Mouse (Mus musculus) adipocyte (in vitro differentiated cells): Measurements from ENCODE around the gene Prpf6.

Experiments used
- DNase-seq: peaks from one replicate; pipeline ENCODE4 v3.0.0-alpha.2; 2016; ENCODE audit warnings: low spot score

Prpf6 gene

DNA sequence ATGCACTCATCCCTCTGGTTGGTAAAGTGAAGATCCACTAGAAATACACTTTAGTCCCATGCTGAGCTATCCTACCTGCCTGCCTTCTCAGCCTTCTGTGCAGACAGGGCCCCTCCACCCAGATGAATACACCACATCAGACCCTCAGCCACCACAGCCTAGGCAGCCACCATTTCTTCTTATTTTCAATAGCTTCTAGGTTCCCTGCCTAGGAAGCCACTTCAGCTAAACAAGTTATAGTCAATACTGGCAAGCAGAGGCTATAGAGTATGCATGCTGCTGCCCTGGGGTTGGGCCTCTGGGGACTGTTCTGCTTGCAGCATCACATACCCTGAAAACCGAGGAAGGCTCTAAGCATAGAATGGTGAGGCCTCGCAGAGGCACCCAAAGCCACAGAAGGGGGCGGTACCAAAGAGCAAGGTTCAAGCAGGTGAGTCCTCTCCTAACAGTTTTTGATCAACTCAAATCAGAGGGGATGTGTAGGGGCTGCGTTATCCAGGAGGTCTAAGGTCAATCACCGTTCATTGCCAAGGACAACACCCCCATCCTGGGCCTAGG lies at the start of gene Prpf6:
Gene Prpf6 (plus strand): TSS at position 341 of the 558 bp plus-strand sequence.
- no peak for DNase-seq

DNA sequence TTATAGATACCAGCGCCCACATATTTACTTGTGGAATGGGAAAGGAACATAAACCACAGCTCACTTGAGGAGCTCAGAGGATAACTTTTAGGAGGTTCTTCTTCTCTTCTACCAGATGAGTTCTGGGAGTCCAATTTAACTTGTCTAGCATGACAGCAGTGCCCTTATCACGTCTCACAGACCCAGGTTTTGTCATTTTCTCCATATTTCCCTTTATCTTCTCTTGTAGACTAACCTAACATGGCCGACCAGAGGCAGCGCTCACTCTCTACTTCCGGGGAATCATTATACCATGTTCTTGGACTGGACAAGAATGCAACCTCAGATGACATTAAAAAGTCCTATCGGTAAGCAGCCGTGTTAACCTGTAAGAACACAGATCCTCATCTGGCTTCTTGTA lies 45.5 kb upstream of the Prpf6 start:
- no peak for DNase-seq

DNA sequence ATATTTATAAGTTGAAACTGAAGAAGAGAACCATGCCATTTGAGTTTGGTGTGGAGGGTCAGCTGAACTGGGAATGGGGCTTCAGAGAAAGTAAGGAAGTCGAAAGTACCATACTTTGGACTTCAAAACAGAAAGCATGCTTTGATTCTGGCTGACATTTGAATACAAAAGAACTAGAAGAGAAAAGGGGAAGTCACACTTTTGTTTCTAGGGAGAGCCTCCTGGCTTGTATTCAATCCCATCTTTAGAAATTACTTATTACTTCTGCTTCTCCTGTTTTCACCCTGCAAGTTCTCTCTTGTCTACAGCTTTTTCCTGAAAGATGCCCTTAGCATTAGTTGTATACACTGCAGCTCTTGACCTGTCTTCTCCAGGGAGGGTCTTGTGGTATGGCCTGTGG lies 43.4 kb upstream of the Prpf6 start:
- no peak for DNase-seq

DNA sequence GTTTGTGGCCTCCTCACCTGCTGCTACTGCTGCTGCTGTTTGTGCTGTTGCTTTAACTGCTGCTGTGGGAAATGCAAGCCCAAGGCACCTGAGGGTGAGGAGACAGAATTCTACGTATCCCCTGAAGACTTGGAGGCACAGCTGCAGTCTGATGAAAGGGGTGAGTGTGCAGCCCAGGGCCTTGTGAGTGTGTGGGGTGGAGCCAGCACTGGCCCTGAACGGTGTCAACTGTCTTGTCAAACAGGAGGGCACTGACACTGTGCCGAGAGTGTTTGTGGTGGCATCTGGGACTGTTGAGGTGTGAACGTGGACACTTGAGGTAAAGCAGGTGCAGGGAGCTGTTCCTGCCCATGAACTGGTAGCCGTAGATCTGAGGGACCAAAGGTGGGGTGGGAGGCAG lies 43.0 kb upstream of the Prpf6 start:
- DNase-seq: no peak

DNA sequence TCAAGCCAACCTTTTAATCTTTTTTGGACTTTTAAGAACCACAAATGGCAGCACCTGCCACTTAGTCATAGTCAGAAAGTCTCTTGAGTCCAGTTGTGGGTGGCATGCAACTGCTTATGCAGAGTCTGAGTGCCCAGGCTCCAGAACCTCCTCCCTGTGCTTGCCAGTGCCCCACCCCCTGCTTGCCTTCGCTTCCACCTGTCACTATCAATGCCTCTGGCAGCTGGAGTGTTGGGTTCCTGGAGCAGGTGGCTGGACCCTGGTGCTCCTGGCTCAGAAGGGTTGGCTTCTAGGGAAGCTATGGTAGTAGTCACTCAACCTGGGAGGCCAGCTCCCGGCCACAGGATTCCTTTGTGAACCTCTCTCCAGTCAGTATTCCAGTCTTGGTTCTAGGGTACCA lies 41.4 kb upstream of the Prpf6 start:
- no peak for DNase-seq

DNA sequence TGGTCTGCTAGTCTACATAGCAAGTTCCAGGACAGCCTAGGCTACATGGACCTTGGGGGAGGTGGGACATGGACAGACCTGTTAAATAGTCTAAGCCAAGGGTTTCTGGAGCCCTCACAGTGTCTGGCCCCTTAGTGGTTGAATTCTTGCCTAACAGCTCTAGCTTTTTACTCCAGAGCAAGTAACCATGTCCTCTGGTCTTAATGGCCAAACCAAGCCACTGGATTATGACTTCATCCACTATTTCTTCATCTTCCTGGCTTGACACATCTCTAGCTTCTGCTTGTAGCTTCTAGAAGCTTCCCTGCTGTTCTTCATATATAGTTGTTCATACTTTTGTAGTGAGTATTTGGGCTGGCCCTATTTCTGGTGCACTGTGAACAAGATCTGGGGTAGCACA lies 37.9 kb upstream of the Prpf6 start:
- DNase-seq: peak; percentile 60

DNA sequence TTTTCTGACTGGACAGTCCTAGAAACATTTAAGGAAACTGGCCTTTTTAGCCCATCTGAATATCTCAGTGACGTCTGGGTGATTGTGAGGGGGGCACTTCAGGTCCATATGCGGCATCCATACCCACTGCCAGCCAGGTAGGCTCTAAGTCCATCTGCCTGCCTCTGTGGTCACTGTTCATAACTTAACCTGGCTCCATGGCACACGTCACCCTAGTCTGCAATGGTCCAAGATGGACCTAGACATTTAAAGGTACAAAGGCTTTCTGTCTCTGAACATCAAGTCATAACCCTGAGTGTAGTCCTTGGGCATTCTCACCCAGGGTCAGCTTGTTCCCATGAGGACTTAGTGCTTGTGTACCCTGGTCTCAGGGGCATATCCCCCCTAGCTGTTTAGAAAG lies 24.3 kb upstream of the Prpf6 start:
- DNase-seq: no peak

DNA sequence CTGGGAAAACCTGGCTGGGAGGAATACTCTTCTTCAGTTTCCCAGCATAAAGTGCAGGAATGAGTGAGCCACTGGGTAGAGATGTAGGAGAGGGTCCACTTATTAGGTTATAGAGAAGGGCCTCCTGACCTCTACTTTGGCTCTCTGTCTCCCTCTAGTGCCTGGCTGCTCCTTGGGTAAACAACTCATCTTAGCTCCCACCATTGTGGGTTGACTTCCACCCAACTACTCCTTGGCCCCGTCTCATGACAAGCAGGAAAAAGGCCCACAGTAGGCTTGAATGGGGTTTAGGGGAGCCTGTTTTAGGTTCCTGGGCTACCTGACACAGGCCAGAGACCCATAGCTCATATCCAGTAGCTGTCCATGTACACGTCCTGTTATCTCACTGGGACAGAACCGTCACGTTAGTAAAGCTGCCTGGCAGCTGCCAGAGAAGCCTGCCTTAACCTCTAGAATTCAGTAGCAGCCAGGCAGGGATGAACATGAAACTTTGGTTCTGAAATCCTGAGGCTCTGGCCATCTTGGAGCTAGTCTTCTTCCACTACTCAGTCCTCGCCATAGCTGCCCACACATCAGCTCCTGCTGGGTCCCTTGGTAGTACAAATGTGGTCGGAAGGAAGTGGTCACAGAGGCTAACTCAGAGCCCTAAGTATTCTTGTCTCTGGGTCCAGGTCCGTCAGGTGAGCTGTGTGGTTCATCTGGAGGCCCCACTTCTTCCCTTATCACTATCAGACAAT lies 23.2 kb upstream of the Prpf6 start:
- DNase-seq: peak; percentile 72

DNA sequence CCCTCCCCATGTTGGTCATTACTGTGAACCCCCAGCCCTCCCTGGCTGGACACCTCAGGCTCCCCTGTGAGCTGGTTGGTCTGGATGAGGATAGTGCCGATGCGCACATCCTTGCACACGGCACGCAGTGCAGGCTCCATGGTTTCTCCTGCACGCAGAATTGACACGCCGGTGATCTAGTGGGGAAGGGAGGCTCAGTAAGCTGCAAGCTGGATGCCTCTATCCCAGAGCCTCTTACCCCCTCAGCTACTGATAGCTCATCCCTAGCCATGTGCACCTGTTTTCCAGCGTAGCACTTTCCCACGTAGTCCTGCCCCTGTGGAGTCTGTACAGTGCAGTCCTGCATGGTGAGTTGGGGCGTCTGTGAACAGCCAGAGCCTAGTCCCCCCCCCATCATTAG lies 21.8 kb upstream of the Prpf6 start:
- no peak for DNase-seq

DNA sequence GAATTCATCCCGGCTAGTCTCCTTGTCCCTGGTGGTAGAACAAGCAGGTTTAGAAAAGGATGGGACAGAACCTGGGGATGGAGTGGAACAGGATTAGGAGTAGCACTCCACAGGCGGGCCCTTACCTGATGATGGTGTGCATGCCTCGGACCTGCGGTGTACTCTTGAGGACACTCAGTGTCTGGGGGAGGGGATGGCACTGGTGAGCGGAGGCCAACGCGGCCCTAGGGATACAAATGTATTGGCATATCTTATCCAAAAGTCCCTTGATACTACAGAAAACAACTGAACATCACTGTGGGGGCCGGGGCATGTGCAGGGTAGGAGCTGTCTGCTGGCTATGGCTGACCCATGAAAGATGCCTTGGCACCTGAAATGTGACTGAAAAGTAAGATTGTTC lies 21.3 kb upstream of the Prpf6 start:
- no peak for DNase-seq

DNA sequence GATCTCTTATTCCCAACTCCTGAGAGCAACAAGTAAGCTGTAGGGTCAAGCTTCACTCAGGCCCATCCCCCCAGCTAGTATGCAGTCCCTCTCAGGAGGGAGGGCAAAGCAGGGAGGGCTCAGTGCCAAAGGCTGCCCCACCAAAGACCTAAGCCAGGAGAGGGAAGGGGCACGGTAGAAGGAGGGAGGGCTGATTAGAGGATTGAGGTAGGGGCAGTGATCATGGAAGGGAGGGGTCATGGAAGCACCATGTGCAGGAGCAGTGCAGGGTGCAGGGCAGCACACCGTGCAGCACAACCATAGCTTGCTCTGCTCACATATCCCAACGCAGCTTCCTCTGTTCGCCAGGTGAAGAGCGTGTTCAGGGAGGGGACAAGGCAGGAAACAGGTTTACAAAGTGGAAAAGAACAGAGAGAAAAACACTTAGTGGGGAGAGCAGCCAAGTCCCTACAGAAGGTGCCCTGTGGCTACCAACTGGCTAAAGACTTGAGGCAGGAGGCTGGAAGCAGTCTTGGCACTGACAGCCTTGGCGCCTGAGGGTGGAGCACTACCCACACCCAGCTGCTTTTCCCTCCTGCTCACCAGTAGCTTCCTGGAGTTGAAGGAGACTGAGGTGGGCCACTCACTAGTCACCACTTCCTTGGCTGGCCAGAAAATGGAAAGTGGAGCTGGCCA lies 20.6 kb upstream of the Prpf6 start:
- no peak for DNase-seq

DNA sequence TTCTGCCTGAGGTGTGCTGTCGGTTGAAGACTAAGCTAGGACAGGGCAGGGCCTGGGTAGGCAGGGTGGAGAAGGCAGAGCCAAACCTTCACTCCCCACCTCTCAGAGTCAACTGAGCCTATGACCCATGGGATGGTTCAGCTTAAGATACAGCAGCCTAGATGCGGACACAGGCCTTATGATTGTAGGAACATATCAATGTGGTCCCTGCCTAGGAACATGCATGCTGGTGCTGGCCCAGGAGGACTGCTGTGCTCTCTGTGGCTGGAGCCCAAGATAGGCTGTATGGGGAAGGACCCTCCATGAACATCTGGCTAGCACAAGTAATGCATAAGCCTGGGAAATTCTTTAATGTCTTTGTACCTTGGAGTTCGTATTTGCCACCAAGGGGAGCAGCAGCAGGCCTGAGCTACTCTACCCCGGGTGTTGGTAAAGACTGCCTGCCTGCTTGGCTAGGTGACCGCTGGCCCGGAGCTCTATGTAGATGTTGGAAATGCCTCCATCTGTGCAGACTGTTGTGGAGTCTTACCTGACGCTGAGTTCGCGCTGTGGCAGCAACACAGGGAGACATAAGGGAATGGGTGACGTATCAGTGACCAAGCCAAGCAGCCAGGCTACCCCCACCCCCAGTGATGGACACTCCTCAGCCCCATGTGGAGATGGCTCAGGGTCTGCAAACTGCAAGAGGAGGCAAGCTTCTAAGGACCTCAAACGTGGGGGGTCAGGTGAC lies 19.6 kb upstream of the Prpf6 start:
- DNase-seq: no peak

DNA sequence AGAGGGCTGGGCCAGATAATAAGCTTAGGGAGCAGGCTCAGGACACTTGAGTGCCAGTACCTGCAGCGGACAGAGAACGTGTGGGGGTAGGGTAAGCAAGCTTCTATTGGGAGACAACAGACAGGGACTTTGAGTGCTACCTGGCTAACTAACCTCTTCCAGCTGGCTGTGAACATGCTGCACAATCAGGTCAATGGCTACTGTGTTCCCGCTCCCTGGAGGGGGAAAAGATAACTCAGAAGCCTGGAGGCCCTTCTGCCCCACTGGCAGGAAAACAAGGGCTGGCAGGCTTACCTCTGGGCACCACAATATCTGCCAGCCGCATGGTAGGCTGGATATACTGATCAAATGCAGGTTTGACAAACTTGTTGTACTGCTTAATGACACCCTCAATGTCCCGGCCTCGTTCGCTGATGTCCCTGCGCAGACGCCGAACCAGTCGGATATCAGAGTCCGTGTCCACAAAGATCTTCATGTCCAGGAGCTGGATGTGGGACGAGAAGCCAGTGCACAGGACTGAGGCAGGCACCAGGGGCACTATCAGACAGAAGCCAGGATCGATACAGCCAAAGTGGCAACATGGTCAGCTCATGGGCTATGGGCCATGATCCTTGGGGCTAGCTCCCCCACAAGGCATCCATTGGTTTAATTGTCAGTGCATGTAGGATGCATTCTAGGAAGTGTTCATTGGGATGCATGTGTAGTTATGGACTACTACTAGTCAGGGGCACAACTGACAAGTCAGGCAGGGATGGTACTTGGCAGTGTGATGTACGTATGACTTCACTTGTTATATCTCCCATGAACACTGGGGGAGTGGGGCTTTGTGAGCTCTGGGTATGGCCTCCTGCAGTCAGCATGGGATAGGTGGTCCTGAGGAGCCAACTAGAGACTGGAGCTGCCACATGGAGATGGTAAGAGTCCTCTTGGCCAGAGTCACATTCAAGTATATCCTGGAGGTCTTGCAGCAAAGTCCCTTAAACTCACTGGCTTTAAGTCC lies 18.4 kb upstream of the Prpf6 start:
- no peak for DNase-seq

DNA sequence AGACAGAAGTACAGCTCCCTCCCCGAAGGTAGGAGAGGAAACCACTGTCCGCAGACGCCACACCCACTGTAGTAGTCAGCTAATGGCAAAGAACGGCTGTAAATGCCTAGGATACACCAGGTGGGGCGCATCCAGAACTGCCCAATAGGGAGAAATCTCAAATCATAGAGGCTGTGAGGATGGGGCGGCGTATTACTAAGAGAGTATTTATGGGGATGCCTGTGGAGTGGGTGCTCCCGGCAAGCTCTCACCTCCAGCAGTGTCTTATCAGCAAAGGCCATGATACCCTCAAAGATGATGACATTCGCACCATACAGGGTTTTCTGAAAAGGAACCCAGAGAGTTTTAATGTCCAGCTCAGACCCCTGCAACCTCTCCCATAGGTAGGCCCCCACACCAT lies 17.7 kb upstream of the Prpf6 start:
- DNase-seq: no peak

DNA sequence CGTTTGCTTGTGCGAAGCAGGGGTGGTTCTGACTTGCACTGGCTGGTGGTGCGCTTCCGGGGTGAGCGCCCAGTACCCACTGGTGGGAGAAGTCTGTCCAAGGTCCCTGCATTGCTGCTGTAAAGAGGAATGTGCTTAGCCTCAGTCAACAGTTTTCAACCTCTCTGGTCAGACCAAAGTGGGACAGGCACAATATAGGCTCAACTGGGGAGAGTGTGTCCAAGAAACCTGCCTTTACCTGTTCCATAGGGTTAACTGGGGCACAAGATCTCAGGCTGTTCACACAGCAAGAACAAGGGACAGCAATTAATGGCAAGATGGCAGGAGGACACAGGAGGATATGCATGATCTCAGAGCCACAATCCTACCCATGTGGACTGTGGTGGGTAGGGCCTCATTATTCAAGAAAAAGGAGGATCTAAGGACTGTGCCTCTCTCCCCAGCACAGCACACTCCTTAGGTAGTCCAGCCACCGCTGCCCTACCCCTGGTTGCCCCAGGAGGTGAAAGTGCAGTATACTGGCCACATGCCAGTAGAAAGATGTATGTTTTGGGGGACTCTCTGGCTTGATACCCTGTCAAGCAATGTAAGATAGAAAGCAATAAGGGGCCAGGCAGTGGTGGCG lies 16.6 kb upstream of the Prpf6 start:
- no peak for DNase-seq

DNA sequence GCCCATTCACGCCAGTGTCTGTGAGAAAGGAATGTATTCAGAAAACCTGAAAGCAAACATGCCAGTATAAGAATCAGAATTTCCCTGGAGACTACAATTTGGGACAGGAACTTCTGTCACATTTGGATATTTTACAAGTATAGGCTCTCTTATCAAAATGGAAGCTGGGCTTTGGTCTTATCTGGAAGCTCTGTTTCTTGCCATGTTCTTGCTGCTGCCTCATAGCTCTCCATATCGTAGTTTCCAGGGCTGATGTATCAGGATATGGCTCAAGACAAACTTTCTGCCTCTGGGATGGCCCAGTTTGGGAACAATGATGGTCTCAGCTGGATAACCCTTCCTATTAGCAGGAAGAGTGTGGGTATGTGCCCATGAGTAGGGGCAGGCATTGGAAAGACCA lies 15.1 kb upstream of the Prpf6 start:
- no peak for DNase-seq

DNA sequence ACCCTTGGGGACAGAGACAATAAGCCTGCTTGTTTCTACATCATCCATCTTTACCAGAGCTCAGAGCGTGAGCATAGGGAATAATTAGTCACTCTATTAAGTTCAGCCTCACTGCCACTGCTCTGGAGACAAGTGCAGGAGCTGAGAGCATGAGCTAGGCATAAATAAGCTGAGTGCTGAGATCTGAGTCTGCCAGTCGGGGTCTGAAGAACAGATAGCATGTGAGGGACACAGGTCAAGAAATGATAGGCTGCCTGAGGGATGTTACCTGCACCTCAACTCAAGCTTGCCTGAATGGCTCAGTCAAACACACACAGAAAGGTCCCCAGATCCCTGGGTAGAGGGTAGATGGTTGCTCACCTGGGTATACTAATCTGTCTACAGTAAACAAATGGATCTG lies 14.5 kb upstream of the Prpf6 start:
- no peak for DNase-seq

DNA sequence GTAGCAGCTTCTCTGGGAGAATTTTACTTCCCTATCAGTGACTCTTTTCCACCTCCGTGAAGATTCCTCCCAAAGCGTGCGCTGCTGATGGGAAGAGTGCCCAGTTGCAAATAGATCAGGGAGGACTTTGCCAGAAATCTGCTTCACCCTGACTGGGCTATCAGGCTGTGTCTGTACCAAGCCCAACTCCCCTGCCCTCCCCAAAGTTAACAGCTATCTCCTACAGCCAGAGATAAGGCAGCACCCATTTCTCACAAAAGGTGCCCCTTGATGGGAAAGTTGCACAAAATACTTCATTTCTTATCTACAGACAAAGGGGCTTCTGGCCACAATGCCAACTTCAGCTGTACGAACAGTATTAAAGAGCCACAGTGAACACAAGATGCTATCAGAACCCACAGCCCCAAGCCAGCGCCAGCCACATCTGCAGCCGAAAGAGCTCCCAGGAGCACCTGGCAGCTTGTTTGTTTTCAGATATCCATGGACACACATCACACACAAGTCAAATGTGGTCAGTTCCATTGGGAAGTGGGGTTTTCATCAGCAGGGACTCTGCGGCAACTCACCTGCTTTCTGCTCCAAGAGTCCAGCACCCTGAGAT lies 13.6 kb upstream of the Prpf6 start:
- no peak for DNase-seq

DNA sequence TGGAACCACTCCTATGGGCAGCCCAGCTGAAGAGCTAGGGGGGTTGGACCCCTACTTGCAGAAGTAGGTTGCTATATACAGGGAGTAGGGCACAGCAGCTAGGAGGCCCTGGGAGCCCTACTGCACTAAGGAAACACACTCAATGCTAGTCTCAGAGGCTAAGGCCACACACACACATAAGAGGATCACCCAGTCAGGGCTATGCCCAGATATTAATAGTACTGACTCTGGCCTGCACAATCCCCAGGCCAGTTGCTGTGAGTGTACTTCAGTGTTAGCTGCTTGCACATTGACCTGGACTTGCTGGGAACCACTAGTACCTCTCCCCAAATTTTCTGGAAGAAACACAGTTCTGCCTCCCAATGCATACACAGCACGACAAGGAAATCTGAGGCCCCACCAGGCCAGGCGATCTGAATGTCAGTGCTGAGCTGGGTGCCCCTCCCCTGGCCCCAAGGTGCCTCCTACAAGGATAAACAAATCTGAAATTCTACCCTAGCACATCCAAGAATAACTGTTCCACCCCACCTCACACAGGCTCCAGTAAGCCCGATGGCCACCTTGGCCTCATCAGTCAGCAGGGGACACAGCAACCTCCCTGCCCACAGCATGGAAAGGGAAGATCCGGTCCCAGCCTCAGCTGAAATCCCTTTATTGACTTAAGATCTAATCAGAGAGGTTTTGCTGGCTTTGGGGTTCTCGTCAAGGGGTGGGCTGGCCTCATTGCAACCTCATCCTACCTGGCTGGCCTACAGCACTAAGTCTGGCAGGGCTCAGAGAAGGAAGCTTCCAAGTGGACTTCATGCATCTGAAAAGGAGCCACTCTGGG lies 12.7 kb upstream of the Prpf6 start:
- DNase-seq: no peak

DNA sequence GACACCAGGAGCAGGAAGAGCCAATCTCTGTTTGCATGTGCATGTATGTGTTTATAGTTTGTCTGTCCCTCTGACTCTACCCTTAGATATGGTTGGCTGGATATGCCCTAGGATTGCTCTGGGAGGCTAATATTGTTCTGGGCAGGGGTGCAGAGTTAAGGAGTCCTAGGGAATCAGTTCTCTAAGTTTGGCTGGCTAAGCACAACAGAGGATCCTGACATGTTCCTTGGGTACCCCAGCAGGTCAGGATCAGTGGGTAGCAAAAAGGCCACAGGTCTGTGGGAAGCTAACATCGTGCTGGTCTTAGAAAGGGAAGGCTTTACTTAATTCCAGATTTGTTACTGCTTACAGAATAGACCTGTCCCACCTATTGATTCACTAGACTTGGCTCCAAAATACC lies 12.0 kb upstream of the Prpf6 start:
- DNase-seq: no peak
